Mouse (Mus musculus) heart, adult 2 months (tissue): ENCODE measurements at regions not wholly inside any gene's neighbourhood (a gene's known extent, or its start where the extent isn't known, plus 50 kb on each side); places are given as distances from the start of the nearest gene placed in this dataset.

ENCODE experiments used
- CTCF ChIP-seq: fragments of 200-600 bp; IDR thresholded peaks from 2 replicates; pipeline ENCODE4 v1.8.1; 2022; ENCODE audit warnings: antibody characterized with exemption, mild to moderate bottlenecking, moderate library complexity
- EP300 ChIP-seq: fragments of 200-500 bp; IDR thresholded peaks from 2 replicates; pipeline ENCODE4 v1.6.1; 2011; ENCODE audit warnings: low read depth, low read length, control low read depth; ENCODE audit not compliant: insufficient read depth
- POLR2A ChIP-seq: fragments of 200-500 bp; IDR thresholded peaks from 2 replicates; pipeline ENCODE4 v1.6.1; 2011; ENCODE audit warnings: mild to moderate bottlenecking, low read depth, low read length, control low read depth; ENCODE audit not compliant: insufficient read depth

DNA sequence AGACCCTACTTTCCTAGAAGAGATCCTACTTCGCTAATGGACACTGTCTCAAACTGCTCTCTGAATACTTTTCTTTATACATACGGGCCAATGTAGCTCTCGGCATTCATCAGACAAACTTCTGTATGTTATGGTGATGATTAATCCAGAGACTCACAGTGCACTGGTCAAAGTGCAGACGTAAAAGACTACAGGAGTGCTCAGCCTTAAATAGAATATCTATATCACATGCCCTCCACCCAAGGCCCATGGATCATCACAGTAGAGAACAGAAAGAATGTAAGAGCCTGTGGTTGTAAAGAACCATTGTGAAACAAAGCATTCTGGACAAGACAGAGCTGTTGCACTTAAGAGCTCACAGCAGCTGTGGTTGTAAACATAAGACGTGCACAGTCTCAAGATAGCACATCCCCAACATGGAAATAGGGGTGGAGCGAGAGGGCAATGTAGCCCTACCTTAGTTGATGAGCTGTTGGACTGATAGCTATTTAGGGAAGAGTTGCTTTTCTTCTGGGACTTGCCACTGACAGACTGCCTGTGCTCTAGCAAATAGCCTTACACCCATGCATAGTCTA lies 110.0 kb upstream of the Fat1 start:
- TF ChIP-seq CTCF (no peak), POLR2A (no peak), EP300 (no peak)
